Mouse (Mus musculus) fibroblast of lung, adult 2 months (primary cell): ENCODE data around the gene Cd47.

Experiments
- DNase-seq: peaks from one replicate; pipeline ENCODE4 v3.0.0-alpha.2; 2011; ENCODE audit warnings: low read depth

Cd47 gene

GRCm38 (mm10) chr16:49834130-49834693 is 33.9 kb downstream of the Cd47 start:
- DNase-seq, result no peak

GRCm38 (mm10) chr16:49836634-49837164 is 36.4 kb downstream of the Cd47 start:
- no peak for DNase-seq

GRCm38 (mm10) chr16:49838923-49839322 is 38.6 kb downstream of the Cd47 start:
- no peak for DNase-seq

GRCm38 (mm10) chr16:49839681-49840535 is 39.6 kb downstream of the Cd47 start:
- no peak for DNase-seq

- no peak for DNase-seq
Observed at GRCm38 (mm10) chr16:49843723-49844122, 43.4 kb downstream of the Cd47 start.

- no peak for DNase-seq
Observed at GRCm38 (mm10) chr16:49847224-49848003, 47.1 kb downstream of the Cd47 start.

GRCm38 (mm10) chr16:49848651-49849050 is 48.3 kb downstream of the Cd47 start:
- no peak for DNase-seq

GRCm38 (mm10) chr16:49852940-49853339 is 52.6 kb downstream of the Cd47 start:
- DNase-seq, result no peak

- no peak for DNase-seq
Observed at GRCm38 (mm10) chr16:49853633-49854032, 53.3 kb downstream of the Cd47 start.

- DNase-seq, result no peak
Observed at GRCm38 (mm10) chr16:49854194-49854593, 53.9 kb downstream of the Cd47 start.

GRCm38 (mm10) chr16:49854931-49855835 is 54.9 kb downstream of the Cd47 start:
- peak; percentile 67 for DNase-seq

GRCm38 (mm10) chr16:49855836-49856503 is 55.6 kb downstream of the Cd47 start:
- DNase-seq, result no peak

- DNase-seq, result no peak
Observed at GRCm38 (mm10) chr16:49856661-49857060, 56.3 kb downstream of the Cd47 start.

- DNase-seq, result peak; percentile 10
Observed at GRCm38 (mm10) chr16:49857504-49858160, 57.3 kb downstream of the Cd47 start.

GRCm38 (mm10) chr16:49858161-49858906 is 58.0 kb downstream of the Cd47 start:
- DNase-seq, result no peak

- DNase-seq, result peak; percentile 72
Observed at GRCm38 (mm10) chr16:49858907-49859853, 58.8 kb downstream of the Cd47 start.

GRCm38 (mm10) chr16:49861986-49862385 is 61.7 kb downstream of the Cd47 start:
- DNase-seq, result no peak

- no peak for DNase-seq
Observed at GRCm38 (mm10) chr16:49866617-49867016, 66.3 kb downstream of the Cd47 start.
